Mouse (Mus musculus): ENCODE results near the gene Slco2a1.

DNA sequence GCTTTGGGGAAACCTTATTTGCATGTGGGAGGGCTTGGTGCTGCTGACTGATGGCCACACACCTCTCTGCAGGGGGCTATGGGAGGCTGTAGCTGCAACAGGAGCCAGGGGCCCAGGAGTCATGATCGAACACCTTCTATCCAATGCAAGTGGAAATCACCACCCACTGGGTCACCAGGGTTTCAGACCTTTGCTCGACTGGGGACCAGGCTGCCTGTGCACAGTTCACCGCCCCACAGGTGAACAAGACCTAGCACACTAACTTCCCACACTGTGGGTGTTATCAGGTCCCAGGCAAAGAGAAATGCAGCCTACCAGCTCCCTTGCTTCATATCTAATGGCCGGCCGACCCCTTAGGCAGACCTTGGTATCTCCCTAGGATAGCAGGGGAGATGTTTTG lies 8.1 kb upstream of the Slco2a1 start:
- TF ChIP-seq CTCF (IDR thresholded peaks at IDR 0.05) (no peak), EP300 (IDR thresholded peaks at IDR 0.05) (no peak)
